Mouse (Mus musculus): ENCODE results near the gene Map2k6. TPM values are rescaled to one million over a fixed set of nuclear protein-coding genes. Genes with fewer than 3 reads are reported as not detected.
A peak's percentile ranks its signal among the peaks of the same experiment; 100 is the strongest.

Gene Map2k6
- polyA plus RNA-seq, 1 experiment from 2014 or later, result 39.5 TPM

GRCm38 (mm10) chr11:110461560-110462331 is 62.8 kb downstream of the Map2k6 start:
- Histone ChIP-seq H3K4me2 (no peak overlapping the region), H3K9me3 (no peaks in the 10 kb centered on the region), H3K36me3 (replicated peaks) (no peaks in the 10 kb centered on the region), H3K27me3 (no peaks in the 10 kb centered on the region), H3K9ac (no peak overlapping the region), H3K27ac (no peak overlapping the region), H3K4me1 (peaks cover 21% of the 10 kb centered on the region), H3K4me3 (replicated peaks) (no peak overlapping the region)
- no peak for ATAC-seq (ENCODE audit: low FRiP score)
- 94% methylated on average over 17 of the region's 17 CpGs for WGBS

GRCm38 (mm10) chr11:110462975-110463578 is 64.2 kb downstream of the Map2k6 start:
- 81% methylated on average over 8 of the region's 8 CpGs for WGBS
- ATAC-seq (ENCODE audit: low FRiP score), result no peak

GRCm38 (mm10) chr11:110463801-110464200 is 64.9 kb downstream of the Map2k6 start:
- no peaks in the 10 kb centered on the region for H3K36me3 ChIP-seq (replicated peaks)
- H3K9ac ChIP-seq, result no peak overlapping the region
- peaks cover 19% of the 10 kb centered on the region for H3K4me1 ChIP-seq
- no peak for ATAC-seq (ENCODE audit: low FRiP score)
- WGBS, result 76% methylated on average over 9 of the region's 9 CpGs
- H3K4me3 ChIP-seq (replicated peaks), result no peak overlapping the region
- H3K27ac ChIP-seq, result no peak overlapping the region
- H3K27me3 ChIP-seq, result no peaks in the 10 kb centered on the region
- H3K4me2 ChIP-seq, result no peak overlapping the region
- H3K9me3 ChIP-seq, result no peaks in the 10 kb centered on the region

More at GRCm38 (mm10) chr11:110462975-110463578, 64.2 kb downstream of the Map2k6 start:
- H3K4me1 ChIP-seq, result peaks cover 21% of the 10 kb centered on the region
- no peak overlapping the region for H3K4me2 ChIP-seq
- H3K9ac ChIP-seq, result no peak overlapping the region
- no peak overlapping the region for H3K27ac ChIP-seq
- H3K36me3 ChIP-seq (replicated peaks), result no peaks in the 10 kb centered on the region
- no peaks in the 10 kb centered on the region for H3K9me3 ChIP-seq
- H3K4me3 ChIP-seq (replicated peaks), result no peak overlapping the region
- no peaks in the 10 kb centered on the region for H3K27me3 ChIP-seq

DNA sequence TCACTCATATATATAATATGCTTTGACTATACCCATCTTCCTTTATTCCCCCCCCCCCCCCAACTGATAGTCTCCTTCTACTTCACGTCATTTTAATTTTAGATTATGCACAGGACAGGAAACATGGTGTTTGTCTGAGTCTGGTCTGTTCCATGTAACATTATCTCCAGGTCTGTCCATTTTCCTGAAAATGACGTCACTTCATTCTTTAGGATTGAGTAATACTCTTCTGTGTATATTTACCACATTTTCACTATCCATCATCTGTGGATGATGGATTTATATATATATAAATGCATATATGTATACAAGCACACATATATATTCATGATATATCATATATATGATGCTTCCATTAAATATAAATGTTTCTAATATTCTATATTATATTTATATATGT is 70.1 kb downstream of the Map2k6 start:
- 87% methylated on average over 2 of the region's 2 CpGs for WGBS
- no peak for ATAC-seq (ENCODE audit: low FRiP score)
- Histone ChIP-seq H3K36me3 (replicated peaks) (no peaks in the 10 kb centered on the region), H3K27ac (no peak overlapping the region), H3K27me3 (no peaks in the 10 kb centered on the region), H3K9ac (no peak overlapping the region), H3K9me3 (no peaks in the 10 kb centered on the region), H3K4me3 (replicated peaks) (no peak overlapping the region), H3K4me2 (no peak overlapping the region), H3K4me1 (no peaks in the 10 kb centered on the region)

- no peak overlapping the region for H3K27ac ChIP-seq
- 88% methylated on average over 8 of the region's 8 CpGs for WGBS
Observed at GRCm38 (mm10) chr11:110470561-110471273, 71.8 kb downstream of the Map2k6 start.

DNA sequence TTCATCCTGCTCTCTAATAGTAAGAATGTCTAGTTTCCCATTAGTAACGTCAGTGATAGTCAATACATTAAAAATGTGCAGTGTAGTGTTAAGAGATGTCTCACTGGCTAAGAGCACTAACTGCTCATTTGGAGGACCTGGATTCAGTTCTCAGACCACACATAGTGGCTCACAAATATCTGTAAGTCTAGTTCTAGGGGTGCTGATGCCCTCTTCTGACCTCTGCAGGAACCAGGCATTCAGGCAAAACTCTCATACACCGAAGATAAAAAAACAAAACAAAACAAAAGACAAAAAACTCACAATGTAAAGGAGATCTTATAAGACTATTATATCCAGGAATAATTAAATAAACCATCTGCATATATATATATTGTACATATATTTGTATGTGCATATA is 72.4 kb downstream of the Map2k6 start:
- H3K4me2 ChIP-seq, result no peak overlapping the region
- peaks cover 9% of the 10 kb centered on the region for H3K27me3 ChIP-seq
- WGBS, result 88% methylated on average over 2 of the region's 2 CpGs
- no peak overlapping the region for H3K27ac ChIP-seq
- no peaks in the 10 kb centered on the region for H3K9me3 ChIP-seq
- no peak overlapping the region for H3K4me3 ChIP-seq (replicated peaks)
- H3K36me3 ChIP-seq (replicated peaks), result no peaks in the 10 kb centered on the region
- peaks cover 3% of the 10 kb centered on the region; the same call in 1 of the 2 replicates for H3K4me1 ChIP-seq
- ATAC-seq (ENCODE audit: low FRiP score), result no peak
- no peak overlapping the region for H3K9ac ChIP-seq

More at GRCm38 (mm10) chr11:110470561-110471273, 71.8 kb downstream of the Map2k6 start:
- Histone ChIP-seq H3K4me2 (no peak overlapping the region), H3K9me3 (no peaks in the 10 kb centered on the region), H3K27me3 (peaks cover 6% of the 10 kb centered on the region; the same call in 1 of the 2 replicates), H3K9ac (no peak overlapping the region), H3K4me1 (no peaks in the 10 kb centered on the region), H3K4me3 (replicated peaks) (no peak overlapping the region), H3K36me3 (replicated peaks) (no peaks in the 10 kb centered on the region)
- no peak for ATAC-seq (ENCODE audit: low FRiP score)

- H3K9me3 ChIP-seq, result no peaks in the 10 kb centered on the region
- peaks cover 16% of the 10 kb centered on the region for H3K27me3 ChIP-seq
- 94% methylated on average over 5 of the region's 5 CpGs for WGBS
- H3K27ac ChIP-seq, result no peak overlapping the region
- no peak for ATAC-seq (ENCODE audit: low FRiP score)
- no peaks in the 10 kb centered on the region for H3K36me3 ChIP-seq (replicated peaks)
- H3K4me2 ChIP-seq, result no peak overlapping the region
- no peak overlapping the region for H3K4me3 ChIP-seq (replicated peaks)
- no peak overlapping the region for H3K9ac ChIP-seq
- H3K4me1 ChIP-seq, result peaks cover 10% of the 10 kb centered on the region
Observed at GRCm38 (mm10) chr11:110472078-110472477, 73.2 kb downstream of the Map2k6 start.

DNA sequence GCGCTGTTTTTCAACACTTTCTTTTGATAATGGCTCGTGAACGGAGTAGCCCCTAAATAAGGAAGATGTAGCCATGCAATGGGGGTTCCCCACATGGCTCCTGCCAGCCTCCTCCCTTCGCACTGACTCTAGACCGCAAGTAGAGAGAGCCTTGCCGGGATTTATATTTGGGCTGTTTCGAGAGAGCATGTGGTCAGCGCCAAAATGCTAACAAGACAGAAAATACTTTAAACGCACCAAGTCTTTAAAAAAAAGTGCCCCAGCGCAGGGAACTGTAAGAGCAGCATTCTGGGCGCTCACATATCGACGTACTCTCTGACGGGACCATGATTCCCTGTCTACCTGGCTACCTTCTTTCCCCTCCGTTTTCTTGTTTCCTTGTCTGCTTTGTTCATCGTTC is 74.6 kb downstream of the Map2k6 start:
- no peaks in the 10 kb centered on the region for H3K9me3 ChIP-seq
- peaks cover 30% of the 10 kb centered on the region for H3K27me3 ChIP-seq
- no peak overlapping the region for H3K4me3 ChIP-seq (replicated peaks)
- no peak for ATAC-seq (ENCODE audit: low FRiP score)
- no peak overlapping the region for H3K27ac ChIP-seq
- H3K4me2 ChIP-seq, result no peak overlapping the region
- WGBS, result 94% methylated on average over 16 of the region's 16 CpGs
- peaks cover 24% of the 10 kb centered on the region for H3K4me1 ChIP-seq
- no peaks in the 10 kb centered on the region for H3K36me3 ChIP-seq (replicated peaks)
- H3K9ac ChIP-seq, result no peak overlapping the region

- no peak overlapping the region for H3K4me3 ChIP-seq (replicated peaks)
- peaks cover 41% of the 10 kb centered on the region for H3K27me3 ChIP-seq
- H3K27ac ChIP-seq, result no peak overlapping the region
- H3K4me1 ChIP-seq, result peaks cover 51% of the 10 kb centered on the region
- no peak overlapping the region for H3K4me2 ChIP-seq
- no peak for ATAC-seq (ENCODE audit: low FRiP score)
- H3K36me3 ChIP-seq (replicated peaks), result no peaks in the 10 kb centered on the region
- no peaks in the 10 kb centered on the region for H3K9me3 ChIP-seq
- no peak overlapping the region; the same call in 1 of the 2 replicates for H3K9ac ChIP-seq
- 59% methylated on average over 5 of the region's 5 CpGs for WGBS
Observed at GRCm38 (mm10) chr11:110476361-110477151, 77.6 kb downstream of the Map2k6 start.

DNA sequence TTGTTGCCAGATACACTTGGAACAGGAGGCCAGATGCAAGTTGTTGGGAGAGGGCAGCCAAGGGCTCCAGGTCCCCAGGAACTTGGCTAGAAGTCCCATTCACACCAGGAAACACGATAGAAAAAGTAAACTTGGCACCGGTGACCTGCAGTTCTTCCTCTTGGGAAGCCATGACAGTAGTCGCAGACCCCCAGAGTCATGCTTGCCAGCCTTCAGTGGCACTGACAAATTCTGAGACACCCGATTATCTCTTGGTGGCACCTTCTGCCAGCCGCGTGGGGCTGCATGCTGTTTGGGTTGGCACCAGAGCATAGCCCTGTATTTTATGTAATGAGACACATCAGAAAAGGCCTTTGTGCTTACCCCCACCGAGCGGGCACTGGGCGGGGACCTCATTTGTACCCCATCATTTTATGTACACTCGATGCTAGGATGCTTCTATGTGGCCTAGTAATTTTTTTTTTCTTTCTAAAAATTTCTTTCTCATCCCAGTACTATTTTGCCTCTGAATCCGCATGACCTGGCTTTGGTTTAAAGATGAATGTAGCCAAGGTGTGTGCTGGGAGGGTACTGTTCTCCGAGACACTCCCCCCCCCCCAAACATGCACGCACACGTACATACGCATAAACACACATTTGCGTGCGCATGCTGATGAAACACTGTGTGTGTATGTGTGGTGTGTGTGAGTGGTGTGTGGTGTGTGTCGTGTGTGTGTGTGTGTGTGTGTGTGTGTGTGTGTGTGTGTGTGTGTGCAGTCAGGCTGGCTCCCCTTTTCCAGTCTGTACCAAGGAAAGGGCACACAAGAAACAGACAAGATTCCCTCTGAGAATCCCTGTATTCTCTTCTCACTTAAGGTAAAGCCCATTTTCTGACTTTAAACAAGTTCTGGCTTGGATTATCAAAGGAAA is 79.3 kb downstream of the Map2k6 start:
- Histone ChIP-seq H3K4me3 (replicated peaks) (no peak overlapping the region), H3K27me3 (peaks cover 56% of the 10 kb centered on the region), H3K36me3 (replicated peaks) (no peaks in the 10 kb centered on the region), H3K4me1 (peaks cover 53% of the 10 kb centered on the region), H3K27ac (peak overlapping the region; percentile 61; the same call in 1 of the 2 replicates), H3K9ac (no peak overlapping the region), H3K9me3 (no peaks in the 10 kb centered on the region), H3K4me2 (peak overlapping the region; percentile 25)
- WGBS, result 29% methylated on average over 18 of the region's 18 CpGs
- ATAC-seq (ENCODE audit: low FRiP score), result peak; percentile 49; the same call in 1 of the 2 replicates

DNA sequence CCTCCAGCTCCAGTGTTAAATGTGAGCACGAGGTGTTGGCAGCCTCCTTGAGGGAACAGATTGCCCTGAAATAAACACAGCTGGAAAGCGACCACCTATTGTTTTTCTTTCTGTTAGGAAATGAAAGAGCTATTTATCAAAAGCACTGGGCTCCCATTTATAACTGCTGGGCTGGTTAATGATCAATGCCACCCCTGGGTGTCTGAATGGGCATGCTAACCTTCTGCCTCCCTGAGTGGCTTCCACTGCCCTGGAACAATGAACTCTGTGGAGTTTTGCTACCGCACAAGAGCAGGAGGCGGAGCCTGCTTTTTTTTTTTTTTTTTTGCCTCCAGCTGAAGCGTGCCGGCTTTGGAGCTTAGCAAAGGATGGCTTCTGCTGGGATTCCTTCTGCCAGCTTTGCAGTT is 80.1 kb downstream of the Map2k6 start:
- peaks cover 53% of the 10 kb centered on the region for H3K4me1 ChIP-seq
- ATAC-seq (ENCODE audit: low FRiP score), result peak; percentile 91
- H3K27ac ChIP-seq, result peak overlapping the region; percentile 47; the same call in 1 of the 2 replicates
- H3K36me3 ChIP-seq (replicated peaks), result no peaks in the 10 kb centered on the region
- 0% methylated on average over 5 of the region's 6 CpGs for WGBS
- H3K27me3 ChIP-seq, result peaks cover 56% of the 10 kb centered on the region
- no peaks in the 10 kb centered on the region for H3K9me3 ChIP-seq
- H3K4me2 ChIP-seq, result peak overlapping the region; percentile 44
- H3K4me3 ChIP-seq (replicated peaks), result no peak overlapping the region
- H3K9ac ChIP-seq, result no peak overlapping the region

Measured in forebrain, embryonic 12.5 days (tissue).